Mouse (Mus musculus) MEL (cell line): Measurements from ENCODE around the gene 2510009E07Rik. TPM values are rescaled to one million over a fixed set of nuclear protein-coding genes. Genes with fewer than 3 reads are reported as not detected.

Experiments used
- DNase-seq: peaks from one replicate; pipeline ENCODE4 v3.0.0; 2011; ENCODE audit warnings: low read depth, low spot score
- H3K27ac ChIP-seq: 2 replicates; pipeline ENCODE4 v1.5.1; 2012; ENCODE audit warnings: low read depth, mild to moderate bottlenecking, control low read depth, low read length, moderate library complexity; ENCODE audit not compliant: control insufficient read depth
- H3K27me3 ChIP-seq, 2 experiments: fragments of 150-350 bp in 1 of 2; sonication (generic) in 1 of 2; 2 replicates each; pipeline ENCODE4 v1.6.1; 2012; ENCODE audit warnings: low read length in 2 of 2, mild to moderate bottlenecking in 2 of 2, improper control_type of control experiment in 1 of 2, moderate library complexity in 1 of 2; ENCODE audit not compliant: insufficient read depth in 2 of 2, control insufficient read depth in 1 of 2
- H3K36me3 ChIP-seq, 2 experiments: 2 replicates each; pipeline ENCODE4 v1.6.1; 2012 to 2014; ENCODE audit warnings: low read length in 2 of 2, improper control_type of control experiment in 1 of 2, inconsistent platforms in 1 of 2, mild to moderate bottlenecking in 1 of 2; ENCODE audit not compliant: insufficient read depth in 2 of 2, control insufficient read depth in 1 of 2
- H3K4me1 ChIP-seq, 2 experiments: fragments of 150-350 bp in 1 of 2; sonication (generic) in 1 of 2; 2 replicates each; pipeline ENCODE4 v1.6.1; 2012; ENCODE audit warnings: low read length in 2 of 2, improper control_type of control experiment in 1 of 2, mild to moderate bottlenecking in 1 of 2; ENCODE audit not compliant: insufficient read depth in 2 of 2, control insufficient read depth in 1 of 2
- H3K4me3 ChIP-seq, 2 experiments: fragments of 150-350 bp in 1 of 2; sonication (generic) in 1 of 2; 2 replicates each; pipeline ENCODE4 v1.5.1; 2012; ENCODE audit warnings: low read depth in 2 of 2, low read length in 2 of 2, mild to moderate bottlenecking in 2 of 2, moderate library complexity in 2 of 2, control low read depth in 1 of 2, improper control_type of control experiment in 1 of 2; ENCODE audit not compliant: control insufficient read depth in 1 of 2, insufficient read depth in 1 of 2
- H3K79me2 ChIP-seq: 2 replicates; pipeline ENCODE4 v1.6.1; 2012; ENCODE audit warnings: mild to moderate bottlenecking, low read length, moderate library complexity; ENCODE audit not compliant: control insufficient read depth, poor library complexity, insufficient read depth
- H3K9ac ChIP-seq: 2 replicates; pipeline ENCODE4 v1.6.1; 2012; ENCODE audit warnings: low read depth, mild to moderate bottlenecking, control low read depth, low read length, moderate library complexity; ENCODE audit not compliant: control insufficient read depth, poor library complexity, severe bottlenecking
- H3K9me3 ChIP-seq: fragments of 150-350 bp; sonication (generic); replicated peaks from 2 replicates; pipeline ENCODE4 v1.6.1; 2012; ENCODE audit warnings: mild to moderate bottlenecking, low read length, improper control_type of control experiment, moderate library complexity; ENCODE audit not compliant: insufficient read depth
- CHD1 ChIP-seq: IDR thresholded peaks from 2 replicates; pipeline ENCODE4 v1.6.1; 2012; ENCODE audit warnings: low read depth, mild to moderate bottlenecking, inconsistent platforms, low read length, improper control_type of control experiment
- CTCF ChIP-seq, 3 experiments: IDR thresholded peaks in 2 of 3; conservative IDR thresholded peaks in 1 of 3; 2 replicates each; pipeline ENCODE4 v1.5.1; 2011 to 2012; ENCODE audit warnings: low read length in 3 of 3, low read depth in 2 of 3, mild to moderate bottlenecking in 2 of 3, improper control_type of control experiment in 1 of 3, inconsistent platforms in 1 of 3, mixed read lengths in 1 of 3, moderate library complexity in 1 of 3; ENCODE audit not compliant: control insufficient read depth in 1 of 3, insufficient read depth in 1 of 3, poor library complexity in 1 of 3, severe bottlenecking in 1 of 3
- E2F4 ChIP-seq: IDR thresholded peaks from 2 replicates; pipeline ENCODE4 v1.6.1; 2011; ENCODE audit warnings: low read depth, low read length, improper control_type of control experiment, borderline replicate concordance
- ELF1 ChIP-seq: IDR thresholded peaks from 2 replicates; pipeline ENCODE4 v1.6.1; 2014; ENCODE audit warnings: low read depth, mild to moderate bottlenecking, inconsistent platforms, low read length, improper control_type of control experiment, moderate library complexity
- EP300 ChIP-seq, 2 experiments: IDR thresholded peaks; 2 replicates each; pipeline ENCODE4 v1.6.1; 2011; ENCODE audit warnings: improper control_type of control experiment in 2 of 2, low read length in 2 of 2, low read depth in 1 of 2, mild to moderate bottlenecking in 1 of 2
- ETS1 ChIP-seq: IDR thresholded peaks from 2 replicates; pipeline ENCODE4 v1.6.1; 2012; ENCODE audit warnings: low read depth, mild to moderate bottlenecking, inconsistent platforms, low read length, improper control_type of control experiment, moderate library complexity
- GABPA ChIP-seq: IDR thresholded peaks from 2 replicates; pipeline ENCODE4 v1.6.1; 2012; ENCODE audit warnings: low read depth, mild to moderate bottlenecking, inconsistent platforms, low read length, improper control_type of control experiment, moderate library complexity
- HCFC1 ChIP-seq: IDR thresholded peaks from 2 replicates; pipeline ENCODE4 v1.6.1; 2012; ENCODE audit warnings: low read depth, mild to moderate bottlenecking, inconsistent platforms, low read length, improper control_type of control experiment, moderate library complexity
- JUND ChIP-seq: IDR thresholded peaks from 2 replicates; pipeline ENCODE4 v1.6.1; 2011; ENCODE audit warnings: low read depth, mild to moderate bottlenecking, improper control_type of control experiment, low read length
- KAT2A ChIP-seq: conservative IDR thresholded peaks from 2 replicates; pipeline ENCODE4 v1.6.1; 2012; ENCODE audit warnings: low read depth, low read length, improper control_type of control experiment, inconsistent platforms
- MAFK ChIP-seq: IDR thresholded peaks from 2 replicates; pipeline ENCODE4 v1.6.1; 2011; ENCODE audit warnings: low read depth, mild to moderate bottlenecking, low read length, improper control_type of control experiment, borderline replicate concordance
- MAX ChIP-seq: IDR thresholded peaks from 2 replicates; pipeline ENCODE4 v1.6.1; 2011; ENCODE audit warnings: low read length, improper control_type of control experiment
- MAZ ChIP-seq: IDR thresholded peaks from 2 replicates; pipeline ENCODE4 v1.6.1; 2012; ENCODE audit warnings: low read depth, mild to moderate bottlenecking, inconsistent platforms, low read length, improper control_type of control experiment
- MXI1 ChIP-seq: IDR thresholded peaks from 2 replicates; pipeline ENCODE4 v1.6.1; 2011; ENCODE audit warnings: mild to moderate bottlenecking, low read depth, low read length, improper control_type of control experiment
- MYB ChIP-seq: IDR thresholded peaks from 2 replicates; pipeline ENCODE4 v1.6.1; 2011; ENCODE audit warnings: mild to moderate bottlenecking, low read depth, low read length, improper control_type of control experiment
- MYC ChIP-seq: IDR thresholded peaks from 2 replicates; pipeline ENCODE4 v1.6.1; 2011; ENCODE audit warnings: low read depth, mild to moderate bottlenecking, low read length, improper control_type of control experiment, moderate library complexity
- NELFE ChIP-seq: IDR thresholded peaks from 2 replicates; pipeline ENCODE4 v1.6.1; 2011; ENCODE audit warnings: low read depth, low read length, improper control_type of control experiment
- NRF1 ChIP-seq: IDR thresholded peaks from 2 replicates; pipeline ENCODE4 v1.6.1; 2014; ENCODE audit warnings: low read depth, mild to moderate bottlenecking, inconsistent platforms, low read length, improper control_type of control experiment, moderate library complexity; ENCODE audit not compliant: poor library complexity, insufficient read depth, severe bottlenecking
- POLR2AphosphoS2 ChIP-seq: IDR thresholded peaks from 2 replicates; pipeline ENCODE4 v1.6.1; 2011; ENCODE audit warnings: low read length, improper control_type of control experiment
- POLR2AphosphoS5 ChIP-seq: IDR thresholded peaks from 2 replicates; pipeline ENCODE4 v1.6.1; 2012; ENCODE audit warnings: low read depth, borderline replicate concordance, mild to moderate bottlenecking, inconsistent platforms, low read length, moderate library complexity, mixed read lengths
- RAD21 ChIP-seq: IDR thresholded peaks from 2 replicates; pipeline ENCODE4 v1.6.1; 2011; ENCODE audit warnings: mild to moderate bottlenecking, low read depth, low read length, improper control_type of control experiment
- RCOR1 ChIP-seq: IDR thresholded peaks from 2 replicates; pipeline ENCODE4 v1.6.1; 2012; ENCODE audit warnings: low read depth, mild to moderate bottlenecking, inconsistent platforms, low read length, improper control_type of control experiment
- SIN3A ChIP-seq: IDR thresholded peaks from 2 replicates; pipeline ENCODE4 v1.6.1; 2012; ENCODE audit warnings: low read length, improper control_type of control experiment, inconsistent platforms
- SMC3 ChIP-seq: IDR thresholded peaks from 2 replicates; pipeline ENCODE4 v1.6.1; 2011; ENCODE audit warnings: low read depth, low read length, improper control_type of control experiment
- UBTF ChIP-seq: IDR thresholded peaks from 2 replicates; pipeline ENCODE4 v1.6.1; 2012; ENCODE audit warnings: low read depth, mild to moderate bottlenecking, inconsistent platforms, low read length, improper control_type of control experiment, moderate library complexity, borderline replicate concordance; ENCODE audit not compliant: insufficient read depth
- USF1 ChIP-seq: IDR thresholded peaks from 2 replicates; pipeline ENCODE4 v1.6.1; 2014; ENCODE audit warnings: low read depth, mild to moderate bottlenecking, inconsistent platforms, low read length, improper control_type of control experiment, moderate library complexity
- USF2 ChIP-seq, 2 experiments: IDR thresholded peaks; 2 replicates each; pipeline ENCODE4 v1.6.1; 2011 to 2012; ENCODE audit warnings: improper control_type of control experiment in 2 of 2, low read length in 2 of 2, borderline replicate concordance in 1 of 2, inconsistent platforms in 1 of 2, low read depth in 1 of 2, mild to moderate bottlenecking in 1 of 2; ENCODE audit not compliant: insufficient read depth in 1 of 2
- ZKSCAN1 ChIP-seq: IDR thresholded peaks from 2 replicates; pipeline ENCODE4 v1.6.1; 2012; ENCODE audit warnings: low read depth, mild to moderate bottlenecking, inconsistent platforms, low read length, improper control_type of control experiment, moderate library complexity
- polyA plus RNA-seq, 2 experiments: library from polyadenylated mRNA; stranded (reverse) in 1 of 2; unstranded in 1 of 2; fragments of >175 nt in 1 of 2; fragments of >200 nt in 1 of 2; gene quantifications; 2 replicates each; pipeline versions ENCODE4 v1.2.1 to v1.2.4; 2012; ENCODE audit warnings: low replicate concordance in 2 of 2, low read depth in 1 of 2; ENCODE audit not compliant: insufficient read length in 2 of 2, insufficient read depth in 1 of 2, missing spikeins in 1 of 2
- total RNA-seq: library from RNA; depleted of rRNA; stranded (reverse); fragments of 300-350 nt; gene quantifications from 2 replicates; pipeline ENCODE4 v1.2.3, GENCODE M21; 2012

Gene 2510009E07Rik
- total and polyA plus RNA-seq, 3 experiments = not detected

- Histone ChIP-seq H3K27me3 (no peaks in the 10 kb centered on the region), H3K79me2 (no peaks in the 10 kb centered on the region), H3K36me3 (0 out of 4 replicates have a peak, but pooled peaks cover 0 to 2% of the 10 kb centered on the region in 2 experiments), H3K4me1 (peaks cover 0 to 5% of the 10 kb centered on the region in 2 experiments; a peak in 2 of 4 replicates), H3K4me3 (no peak overlapping the region), H3K9me3 (no peaks in the 10 kb centered on the region), H3K27ac (no peak overlapping the region), H3K9ac (no peak overlapping the region)
- TF ChIP-seq E2F4 (no peak), EP300 (IDR thresholded peaks at IDR 0.05; ENCODE audit: low read depth in 1 of 2, low read length in 2 of 2) (no peak), SMC3 (no peak), KAT2A (no peak), USF1 (no peak), POLR2AphosphoS2 (no peak), MYB (no peak), UBTF (no peak), MXI1 (no peak), CHD1 (no peak), RCOR1 (no peak), GABPA (no peak), MAFK (no peak), HCFC1 (no peak), ETS1 (no peak)
- no peak for DNase-seq
Measured at GRCm38 (mm10) chr16:21610473-21610872, 84.0 kb downstream of the 2510009E07Rik start.

- no peak overlapping the region for H3K9ac ChIP-seq
- H3K4me3 ChIP-seq = no peak overlapping the region
- H3K27me3 ChIP-seq = no peaks in the 10 kb centered on the region
- DNase-seq = no peak
- TF ChIP-seq MYB (no peak), RAD21 (no peak), GABPA (no peak), CTCF (IDR thresholded peaks at IDR 0.05 in 2 of 3, conservative IDR thresholded peaks at IDR 0.05 in 1 of 3; ENCODE audit: control insufficient read depth in 1 of 3, insufficient read depth in 1 of 3, low read depth in 2 of 3, low read length in 3 of 3, poor library complexity in 1 of 3, severe bottlenecking in 1 of 3) (no peak), JUND (no peak), MYC (no peak), ZKSCAN1 (no peak), MAZ (no peak), USF2 (IDR thresholded peaks at IDR 0.05; ENCODE audit: borderline replicate concordance in 1 of 2, insufficient read depth in 1 of 2, low read depth in 1 of 2, low read length in 2 of 2) (no peak), NRF1 (no peak), EP300 (IDR thresholded peaks at IDR 0.05; ENCODE audit: low read depth in 1 of 2, low read length in 2 of 2) (no peak), NELFE (no peak), MAX (no peak), SIN3A (no peak), ETS1 (no peak), E2F4 (no peak), ELF1 (no peak), KAT2A (no peak), POLR2AphosphoS5 (no peak), MXI1 (no peak)
- H3K27ac ChIP-seq = no peak overlapping the region
- peaks cover 0 to 7% of the 10 kb centered on the region in 2 experiments; a peak in 2 of 4 replicates for H3K36me3 ChIP-seq
- no peaks in the 10 kb centered on the region for H3K79me2 ChIP-seq
- H3K4me1 ChIP-seq = peaks cover 0 to 2% of the 10 kb centered on the region in 2 experiments; a peak in 3 of 4 replicates
- no peaks in the 10 kb centered on the region for H3K9me3 ChIP-seq
Measured at GRCm38 (mm10) chr16:21608176-21608865, 86.1 kb downstream of the 2510009E07Rik start.
